Mouse (Mus musculus): ENCODE measurements at regions not wholly inside any gene's neighbourhood (a gene's known extent, or its start where the extent isn't known, plus 50 kb on each side); places are given as distances from the start of the nearest gene placed in this dataset.

DNA sequence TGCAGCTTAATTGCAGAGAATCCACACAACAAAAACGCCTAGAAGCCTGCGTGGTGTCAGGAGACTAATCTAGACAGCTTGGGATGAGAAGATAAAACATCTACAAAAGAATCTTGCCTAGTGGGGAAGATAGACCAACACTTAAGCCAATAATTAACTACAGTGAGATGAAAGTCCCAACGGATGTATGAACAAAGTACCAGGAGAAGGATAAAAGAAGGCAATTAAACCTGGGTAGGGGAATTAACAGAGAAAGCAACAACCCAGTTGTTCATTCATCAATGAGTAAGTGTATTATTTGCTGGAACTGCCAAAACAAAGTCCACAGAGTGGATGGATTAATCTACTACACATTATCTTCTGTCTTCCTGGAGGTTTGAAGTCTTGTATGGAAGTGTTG lies 99.8 kb downstream of the Olfm4 start:
- no peak for DNase-seq (ENCODE audit: low spot score in 2 of 2)

DNA sequence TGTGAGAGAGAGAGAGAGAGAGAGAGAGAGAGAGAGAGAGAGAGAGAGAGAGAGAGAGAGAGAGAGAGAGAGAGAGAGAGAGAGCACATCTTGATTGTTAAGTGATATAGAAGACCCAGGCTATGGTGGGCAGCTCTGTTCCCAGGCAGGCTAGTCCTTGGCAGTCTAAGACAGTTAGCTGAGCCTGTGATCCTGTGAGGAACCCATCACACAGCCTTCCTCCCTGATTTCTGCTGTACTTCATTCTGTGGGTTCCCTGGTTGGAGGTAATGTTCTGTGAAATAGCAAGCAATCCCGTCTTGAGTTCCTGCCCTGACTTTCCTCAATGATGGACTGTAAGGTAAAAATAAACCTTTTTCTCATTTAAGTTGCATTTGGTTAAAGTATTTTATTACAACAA lies 113.4 kb downstream of the Olfm4 start:
- DNase-seq (ENCODE audit: low spot score in 2 of 2) = no peak

DNA sequence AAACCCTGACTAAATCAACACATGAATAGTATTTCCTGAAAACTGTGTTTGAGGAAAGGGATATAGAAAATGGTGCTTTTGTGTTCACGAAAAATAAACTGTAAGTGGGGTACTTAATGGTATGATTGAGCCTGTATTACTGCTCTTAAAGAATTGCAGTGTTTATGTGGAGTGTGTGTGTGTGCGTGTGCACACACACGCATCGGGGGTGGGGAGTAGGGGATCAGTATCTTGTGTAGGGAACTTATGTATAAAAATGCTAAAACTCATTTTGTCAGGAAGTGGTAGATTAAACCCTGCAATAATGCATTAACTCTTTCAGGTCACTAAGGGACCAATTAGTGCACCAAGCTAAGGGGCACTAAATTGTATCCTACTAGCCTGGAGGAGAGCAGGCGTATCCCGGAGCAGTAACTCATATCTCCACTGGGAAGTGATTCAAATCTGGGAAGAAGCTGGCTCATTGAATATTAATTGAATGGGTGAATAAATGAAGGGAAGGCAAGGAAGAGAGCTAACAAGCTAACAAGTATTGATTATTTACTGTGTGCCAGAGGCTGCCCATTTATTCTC lies 129.3 kb downstream of the Olfm4 start:
- DNase-seq (ENCODE audit: low spot score in 2 of 2) = no peak

DNA sequence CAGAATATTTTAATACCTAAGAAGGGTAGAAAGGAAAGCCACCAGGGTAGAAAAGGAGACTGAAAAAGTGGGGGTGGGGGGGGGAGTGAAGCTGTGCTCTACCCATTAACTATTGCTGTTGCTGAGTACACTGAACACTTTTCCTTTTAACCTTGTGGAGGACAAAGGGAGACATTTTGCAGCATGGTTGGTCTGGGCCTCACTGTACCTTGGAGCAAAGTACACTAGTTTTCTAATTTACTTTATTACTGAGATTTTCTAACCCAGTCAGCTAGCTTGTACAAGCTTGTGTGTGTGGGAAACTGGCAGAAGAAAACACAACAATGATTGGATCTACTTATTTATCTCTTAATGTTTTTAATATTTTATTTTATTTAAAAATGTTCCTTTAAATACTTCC lies 130.4 kb downstream of the Olfm4 start:
- no peak for DNase-seq (ENCODE audit: low spot score in 2 of 2)

DNA sequence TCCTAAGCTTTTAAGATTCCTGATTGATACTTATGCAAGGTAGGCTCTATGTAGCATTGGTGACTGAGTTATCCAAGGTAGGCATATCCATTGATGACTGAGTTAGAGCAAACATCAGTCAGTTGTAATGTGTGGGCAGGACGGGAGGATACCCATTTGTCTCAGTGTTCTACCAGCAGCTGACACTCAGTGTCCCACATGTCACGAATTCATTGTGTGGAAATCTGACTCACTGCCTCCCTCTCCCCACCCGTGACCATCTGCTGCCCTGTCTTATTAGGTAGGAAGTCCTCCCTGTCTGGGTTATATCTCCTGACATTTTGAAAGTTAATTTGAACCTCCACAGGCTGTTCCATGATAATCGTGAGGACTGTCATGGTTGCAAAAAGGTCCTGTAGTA lies 141.3 kb downstream of the Olfm4 start:
- no peak for DNase-seq (ENCODE audit: low spot score in 2 of 2)

DNA sequence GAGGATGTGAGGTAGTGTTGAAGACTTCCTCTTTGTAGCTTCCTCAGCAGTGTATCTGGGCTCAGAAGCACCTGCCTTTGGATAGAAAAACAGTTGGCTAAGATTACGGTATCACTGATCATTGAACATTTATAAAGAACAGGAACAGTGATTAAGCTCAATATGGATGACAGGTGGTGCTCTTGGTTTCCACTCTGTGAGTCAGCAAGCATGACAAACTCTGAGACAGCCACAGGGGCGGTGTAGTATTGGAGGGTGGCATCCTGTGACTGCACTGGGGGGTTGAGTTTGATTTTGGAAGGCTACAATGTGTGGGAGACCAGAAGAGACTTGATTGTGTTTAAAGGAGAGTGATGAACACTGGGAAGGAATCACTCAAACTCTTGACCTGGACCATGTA lies 144.3 kb downstream of the Olfm4 start:
- DNase-seq (ENCODE audit: low spot score in 2 of 2) = no peak

DNA sequence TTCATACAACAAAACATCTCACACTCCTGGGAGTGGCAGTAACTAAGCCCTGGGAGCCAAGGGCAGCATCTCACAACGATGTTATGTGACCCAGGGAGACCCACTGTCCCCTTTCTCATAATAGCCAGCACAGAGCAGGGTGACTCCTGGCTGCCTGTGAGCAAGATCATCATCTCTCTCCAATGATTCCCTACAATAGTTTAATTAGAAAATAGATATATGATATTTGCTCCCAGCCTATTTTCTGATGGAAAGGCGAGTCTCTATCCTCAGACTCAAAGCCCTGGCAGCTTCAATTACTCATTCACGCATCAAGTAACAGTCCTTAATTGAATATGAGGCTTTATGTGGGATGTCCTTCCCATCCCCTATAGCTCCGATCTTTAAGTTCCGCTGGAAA lies 153.7 kb downstream of the Olfm4 start:
- DNase-seq (ENCODE audit: low spot score in 2 of 2) = no peak

DNA sequence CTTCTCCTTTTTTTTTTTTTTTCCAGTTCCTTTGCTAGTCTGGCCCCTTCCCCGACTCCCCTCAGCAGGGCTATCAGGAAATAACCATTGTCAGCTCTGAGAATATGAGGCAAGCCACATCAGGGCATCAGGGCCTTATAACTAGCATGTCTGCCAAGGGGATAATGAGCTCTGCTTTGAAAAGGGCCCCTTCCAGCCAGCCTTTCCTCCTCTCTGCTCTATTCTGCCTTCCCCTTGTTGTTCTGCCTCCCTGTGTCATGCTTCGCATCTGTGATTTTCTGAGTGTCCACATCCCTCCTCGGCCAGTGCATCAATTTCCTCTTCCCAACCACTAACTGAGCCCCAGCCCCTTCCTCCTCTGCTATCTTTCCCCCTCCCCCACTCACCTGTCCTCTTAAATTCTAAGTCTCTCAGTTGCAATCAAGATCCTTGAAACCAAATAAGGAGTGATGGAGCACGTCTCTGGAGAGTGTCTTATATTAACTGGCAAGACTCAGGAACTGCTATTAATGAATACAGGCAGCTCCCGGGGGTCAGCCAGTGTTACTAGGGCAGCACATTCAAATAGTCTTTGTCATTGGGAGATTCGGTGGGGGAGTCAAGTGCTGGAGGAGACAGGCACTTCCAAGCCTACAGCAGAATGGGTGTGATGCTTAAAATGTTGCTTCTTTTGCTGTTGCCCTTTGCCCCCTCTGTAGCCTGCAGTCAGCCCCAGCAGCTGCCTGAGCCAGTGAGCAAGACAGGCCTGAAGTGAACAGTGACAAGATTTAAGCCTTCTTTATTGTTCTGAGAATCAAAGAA lies 155.3 kb downstream of the Olfm4 start:
- no peak for DNase-seq (ENCODE audit: low spot score in 2 of 2)

DNA sequence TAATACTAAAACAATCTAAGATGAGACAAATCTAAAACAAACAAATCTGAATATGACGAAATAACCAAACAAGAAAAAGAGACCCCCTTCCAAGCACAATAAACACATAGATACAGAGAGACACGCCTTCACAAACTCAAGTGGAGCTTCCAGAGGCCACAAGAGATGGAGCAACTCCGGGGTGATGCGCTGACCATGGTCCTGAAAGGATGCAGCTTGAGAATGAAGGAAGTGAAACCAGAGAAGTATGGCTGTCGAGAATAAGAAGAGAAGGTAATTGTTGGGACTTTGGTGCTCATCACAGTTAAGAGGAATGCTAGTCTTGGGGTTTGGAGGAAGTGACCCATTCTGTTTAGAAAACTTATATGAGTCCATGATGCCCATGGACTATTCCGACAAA lies 173.1 kb downstream of the Olfm4 start:
- no peak for DNase-seq (ENCODE audit: low spot score in 2 of 2)

DNA sequence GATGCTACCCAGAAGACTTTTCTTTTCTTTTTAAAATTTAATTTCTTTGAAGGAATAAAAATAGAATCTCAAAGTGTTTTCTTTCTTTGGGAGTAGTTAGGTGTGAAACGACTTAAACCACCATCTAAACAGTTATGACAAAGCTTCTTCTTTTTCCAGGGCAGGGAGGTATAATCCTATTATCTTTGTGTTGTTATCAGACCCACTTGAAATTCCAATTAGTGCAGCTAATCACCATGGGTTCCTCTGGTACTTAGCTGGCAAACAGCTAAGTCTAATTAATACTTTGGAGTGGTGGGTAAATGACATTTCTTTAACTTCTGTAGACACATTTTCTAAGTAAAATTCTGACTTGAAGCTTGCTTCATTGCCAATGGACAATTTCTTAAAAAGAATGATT lies 185.3 kb downstream of the Olfm4 start:
- no peak for DNase-seq (ENCODE audit: low spot score in 2 of 2)

DNA sequence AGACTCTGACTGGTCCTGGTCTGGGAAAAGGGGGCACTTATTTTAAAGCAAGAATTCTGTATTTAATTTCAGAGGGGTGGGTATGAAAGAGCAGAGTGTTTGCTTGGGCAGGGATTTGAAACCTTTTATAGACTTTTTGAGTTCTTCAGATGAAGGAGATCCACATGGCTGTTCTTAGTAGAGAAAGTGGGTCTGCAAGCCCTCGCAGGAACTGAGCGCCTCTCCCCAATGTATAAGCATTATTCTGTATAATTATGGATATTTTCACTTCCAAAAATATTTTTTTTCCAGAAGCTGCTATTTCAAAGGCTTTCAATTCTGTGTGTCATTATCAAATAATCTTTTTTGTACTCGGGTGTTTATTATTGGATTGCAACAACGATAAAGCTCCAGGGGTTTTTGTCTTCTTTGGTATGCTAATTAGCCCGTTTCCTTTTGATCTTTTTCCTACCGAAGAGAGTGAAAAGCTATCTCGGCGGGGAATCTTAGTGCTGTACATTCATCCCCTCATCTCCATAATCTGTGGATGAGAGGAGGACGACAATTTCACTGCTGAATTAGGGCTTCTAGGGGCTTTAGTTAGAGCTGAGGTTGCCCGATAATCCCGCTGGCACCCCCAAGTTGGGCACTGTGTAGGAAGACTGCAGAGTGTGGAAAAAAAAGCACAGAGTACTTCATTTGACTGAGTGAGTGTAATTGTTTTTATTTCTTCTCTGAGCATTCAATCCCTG lies 186.7 kb downstream of the Olfm4 start:
- DNase-seq (ENCODE audit: low spot score in 2 of 2) = no peak

DNA sequence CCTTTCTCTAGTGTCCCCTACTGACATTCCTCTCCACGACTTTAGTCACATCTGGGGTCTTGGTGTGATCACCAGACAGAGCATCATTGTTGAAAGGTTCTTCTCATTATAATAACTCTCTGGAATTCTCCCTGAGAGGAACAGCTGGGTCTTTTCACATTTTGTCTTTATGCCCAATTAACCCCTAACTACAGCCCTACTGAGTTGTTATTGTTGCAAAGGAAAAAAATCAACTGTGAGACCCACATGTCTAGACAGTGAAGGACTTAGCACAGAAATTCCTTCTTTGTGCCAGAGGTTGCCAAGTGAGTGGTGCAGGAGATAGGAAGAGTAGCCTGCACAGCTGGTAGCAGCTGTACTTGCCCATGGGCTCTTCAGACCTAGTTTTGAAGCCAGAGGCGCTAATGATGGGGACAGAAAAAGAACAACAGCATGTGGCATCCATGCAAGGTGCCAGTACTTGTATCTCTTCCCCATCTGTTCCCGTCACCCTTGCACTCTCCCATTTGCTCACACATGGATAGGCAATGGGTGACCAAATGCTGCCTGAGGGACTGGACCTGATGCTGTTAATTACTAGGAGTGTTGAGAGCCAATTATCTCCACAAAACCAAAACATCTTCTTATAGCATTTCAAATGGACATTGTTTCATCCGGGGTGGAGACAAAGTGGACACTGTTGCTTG lies 189.1 kb downstream of the Olfm4 start:
- no peak for DNase-seq (ENCODE audit: low spot score in 2 of 2)

DNA sequence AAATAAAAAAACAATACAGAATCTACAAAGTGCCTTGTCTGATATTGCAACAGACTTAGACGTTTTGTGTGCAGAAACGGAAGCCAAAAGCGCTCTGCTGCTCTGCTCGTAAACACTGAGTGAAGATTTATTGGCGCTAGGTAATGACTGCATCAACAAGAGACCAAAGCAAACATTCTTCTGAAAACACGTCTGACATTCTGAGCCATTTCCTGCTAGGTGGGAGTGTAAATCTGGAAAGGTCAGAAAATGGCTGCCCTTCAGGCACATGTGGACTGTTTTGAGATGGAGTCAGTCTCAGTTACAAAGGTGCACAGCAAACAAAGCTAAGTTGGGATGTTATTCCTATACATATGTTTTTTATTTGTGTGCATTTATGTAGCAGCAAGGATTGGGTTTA lies 192.6 kb downstream of the Olfm4 start:
- no peak for DNase-seq (ENCODE audit: low spot score in 2 of 2)

DNA sequence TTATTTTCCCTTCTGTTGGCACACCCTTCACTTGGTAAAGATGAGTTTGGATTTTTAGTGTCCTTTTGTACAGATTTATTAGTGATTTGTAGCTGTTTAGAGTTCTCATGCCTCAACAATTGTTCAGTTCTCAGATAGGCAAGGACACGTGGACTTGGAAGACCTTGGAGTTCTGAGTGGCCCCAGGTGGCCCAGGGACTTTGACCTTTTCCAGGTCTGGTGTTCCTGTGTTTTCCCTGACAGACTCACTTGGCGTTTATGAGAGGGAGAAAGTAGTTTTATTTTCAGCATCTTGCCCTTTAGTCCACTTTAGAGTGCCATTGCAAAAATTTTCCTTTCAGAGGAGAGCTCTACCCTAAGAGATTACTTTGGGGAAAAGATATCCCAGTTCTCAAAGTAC lies 211.2 kb downstream of the Olfm4 start:
- no peak for DNase-seq (ENCODE audit: low spot score in 2 of 2)

DNA sequence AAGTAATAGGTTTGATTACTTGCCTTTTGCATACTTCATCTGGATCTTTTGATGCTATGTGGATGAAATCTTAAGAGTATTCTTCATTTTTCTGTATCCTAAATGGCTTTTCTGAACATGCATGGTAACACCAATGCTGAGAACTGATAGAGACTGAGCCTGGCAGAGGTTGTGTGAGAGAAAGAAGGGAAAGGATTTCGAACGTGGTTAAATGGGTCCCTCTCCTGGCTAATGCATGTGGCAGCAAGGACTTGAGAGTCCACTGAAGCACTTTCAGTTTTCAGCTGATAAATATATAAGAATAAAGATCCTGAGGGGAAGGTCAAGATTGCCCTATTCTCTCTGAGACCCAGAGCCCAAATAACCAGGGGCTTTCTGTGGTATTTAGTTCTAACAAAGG lies 229.0 kb downstream of the Olfm4 start:
- peak; percentile 68 to 73 for DNase-seq (ENCODE audit: low spot score in 2 of 2)

DNA sequence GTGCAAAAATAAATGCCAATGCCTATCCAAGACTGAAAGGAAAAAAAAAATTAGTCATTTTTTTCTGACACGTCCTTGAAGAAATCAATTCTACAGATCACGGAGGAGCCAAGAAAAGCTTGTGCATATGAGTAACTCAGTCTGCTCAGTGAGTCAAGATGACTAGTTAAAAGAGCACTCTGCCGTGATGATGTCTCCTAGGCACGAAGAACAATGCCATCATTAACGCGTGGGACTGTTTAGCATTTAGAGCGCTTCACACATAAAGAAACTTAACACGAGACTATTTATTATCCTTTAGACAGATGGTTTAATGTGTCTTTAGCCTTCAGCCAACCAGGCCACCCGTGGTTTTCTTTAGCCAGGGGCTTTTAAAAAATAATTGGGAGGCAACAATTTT lies 229.8 kb downstream of the Olfm4 start:
- DNase-seq (ENCODE audit: low spot score in 2 of 2) = no peak

DNA sequence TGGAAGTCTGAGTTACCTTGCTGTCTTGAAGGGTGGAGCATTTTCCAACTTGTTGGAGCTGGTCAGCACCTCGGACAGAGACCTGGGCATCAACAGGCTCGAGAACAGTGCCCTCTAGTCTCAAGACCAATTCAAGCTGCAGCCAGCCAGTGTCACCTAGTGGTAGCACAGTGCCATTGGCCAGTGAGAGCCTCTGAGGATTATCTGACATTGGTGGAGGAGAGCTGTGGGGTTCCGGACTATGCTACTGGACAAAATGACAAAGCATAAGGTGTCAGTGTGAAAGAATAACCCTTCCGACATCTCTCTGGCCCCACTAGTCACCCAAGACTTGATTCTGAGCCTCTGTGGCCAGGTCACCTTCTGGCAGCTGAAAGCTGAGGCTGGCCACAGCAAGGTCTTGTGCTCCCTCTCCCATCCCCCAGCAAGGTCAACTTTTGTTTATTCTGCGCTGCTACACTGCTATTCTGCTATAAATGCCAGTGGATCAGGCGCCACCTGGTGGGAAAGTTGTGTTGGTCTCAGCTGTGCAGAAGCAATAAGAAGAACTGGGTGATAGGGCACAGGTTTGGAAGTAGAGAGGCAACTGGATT lies 232.2 kb downstream of the Olfm4 start:
- peak; percentile 61 to 77 for DNase-seq (ENCODE audit: low spot score in 2 of 2)

DNA sequence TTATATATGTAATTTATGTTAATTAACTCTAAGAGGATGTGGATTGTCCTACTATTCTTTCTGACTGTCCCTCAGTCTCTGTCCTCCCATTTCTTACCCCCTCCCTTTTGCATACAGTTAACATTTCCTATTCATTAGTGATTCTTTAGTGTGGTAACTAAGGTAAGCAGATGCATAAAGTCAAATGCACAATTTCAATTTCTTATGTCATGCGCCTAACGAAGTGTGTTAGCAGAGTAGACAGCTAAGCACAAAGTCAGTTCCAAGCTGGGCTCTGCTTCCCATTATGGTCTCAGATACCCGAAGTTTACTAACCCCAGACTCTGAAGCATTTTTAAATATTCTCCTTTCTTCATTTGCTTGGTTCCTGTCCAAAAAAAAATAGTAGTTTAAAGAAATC lies 248.2 kb downstream of the Olfm4 start:
- no peak for DNase-seq (ENCODE audit: low spot score in 2 of 2)

DNA sequence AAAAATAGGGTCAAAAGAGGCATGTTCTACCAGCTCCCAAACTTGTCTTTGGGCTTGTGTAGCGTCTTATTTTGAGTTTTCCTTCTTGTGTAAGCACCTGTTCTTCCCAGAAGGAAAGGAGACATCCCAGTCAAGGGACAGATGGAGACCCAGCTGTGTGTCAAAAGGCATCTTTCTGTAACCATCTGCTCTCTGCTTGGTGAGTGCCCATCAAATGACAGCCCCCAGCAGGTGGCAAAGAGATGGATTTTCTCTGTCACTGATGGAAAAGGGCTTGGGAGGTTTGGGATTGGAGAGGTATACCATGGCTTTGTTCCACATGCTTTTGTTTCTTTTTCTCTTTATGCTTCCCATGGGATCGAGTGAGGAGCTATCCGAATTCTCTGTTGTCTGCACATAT lies 249.1 kb downstream of the Olfm4 start:
- no peak for DNase-seq (ENCODE audit: low spot score in 2 of 2)

DNA sequence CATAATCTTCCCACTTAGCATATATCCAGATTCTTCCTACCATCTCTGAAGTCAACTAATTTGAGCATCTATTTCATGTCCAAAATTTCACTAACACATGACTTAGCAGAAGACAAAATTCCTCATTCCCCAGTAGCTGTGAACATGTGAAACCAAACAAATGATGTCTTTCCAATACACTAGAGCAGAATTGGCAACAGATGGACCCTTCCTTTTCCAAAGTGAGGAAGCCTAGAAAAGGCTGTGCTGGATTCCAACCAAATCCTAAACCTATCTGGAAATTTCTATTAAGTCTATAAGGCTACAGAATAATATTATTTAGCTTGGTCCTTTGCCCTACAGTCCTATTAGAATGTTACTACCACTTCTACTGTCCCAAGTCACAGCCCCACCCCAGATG lies 253.3 kb downstream of the Olfm4 start:
- no peak for DNase-seq (ENCODE audit: low spot score in 2 of 2)

DNA sequence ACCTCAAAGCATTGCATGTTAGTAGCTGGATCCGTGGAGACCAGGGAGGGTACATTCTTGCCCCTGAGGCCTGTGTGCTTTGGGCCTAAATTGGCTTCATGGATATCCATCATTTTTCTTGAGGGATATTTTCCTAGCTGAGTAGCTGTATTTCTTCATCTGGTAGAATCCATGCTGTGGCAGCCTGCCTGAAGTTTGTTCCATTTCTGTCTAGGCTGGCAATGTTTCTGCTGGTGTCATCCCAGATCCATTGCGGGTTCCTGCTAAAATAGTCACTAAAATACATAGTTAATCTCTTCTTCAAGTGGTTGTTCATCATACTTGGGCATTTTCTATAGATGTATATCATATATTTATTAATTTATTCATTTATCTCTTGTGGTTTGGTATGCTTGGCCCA lies 253.7 kb downstream of the Olfm4 start:
- peak; percentile 68 to 78 for DNase-seq (ENCODE audit: low spot score in 2 of 2)

DNA sequence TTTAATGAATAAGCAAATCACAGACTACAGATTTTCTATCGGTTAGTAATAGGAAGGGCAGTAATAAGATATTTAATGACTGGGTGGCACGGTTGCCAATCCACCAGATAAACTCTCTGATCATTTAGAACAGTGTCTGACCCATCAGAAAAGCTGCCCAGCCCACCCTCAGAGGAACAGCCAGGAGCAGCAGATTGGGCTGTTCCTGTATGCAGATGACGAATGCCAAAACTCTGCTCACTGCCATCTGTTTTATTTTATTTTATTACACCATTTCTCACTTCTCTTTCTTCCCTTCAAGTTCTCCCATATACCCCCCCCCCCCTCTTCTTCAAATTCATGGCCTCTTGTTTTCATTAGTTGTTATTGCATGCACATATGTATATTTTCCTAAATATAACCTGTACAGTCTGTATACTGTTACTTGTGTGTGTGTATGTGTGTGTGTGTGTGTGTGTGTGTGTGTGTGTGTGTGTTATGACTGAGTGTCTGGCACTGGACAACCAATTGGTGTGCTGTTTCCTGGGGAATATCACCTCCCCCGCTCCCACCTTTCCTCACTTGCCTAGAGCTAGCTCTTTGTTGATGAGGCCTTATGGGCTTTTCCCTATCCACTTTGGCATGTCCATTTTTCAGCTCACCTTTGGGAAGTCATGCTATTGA lies 260.9 kb downstream of the Olfm4 start:
- DNase-seq (ENCODE audit: low spot score in 2 of 2) = peak in 1 of 2 experiments; percentile 39
